Mouse (Mus musculus): ENCODE data around the gene a. TPM values are rescaled to one million over a fixed set of nuclear protein-coding genes. Genes with fewer than 3 reads are reported as not detected.

a gene
- polyA plus RNA-seq (2015; fragmentation: Nextera tagmentation; extraction: Ambion mirVana): not detected in 2 replicates

DNA sequence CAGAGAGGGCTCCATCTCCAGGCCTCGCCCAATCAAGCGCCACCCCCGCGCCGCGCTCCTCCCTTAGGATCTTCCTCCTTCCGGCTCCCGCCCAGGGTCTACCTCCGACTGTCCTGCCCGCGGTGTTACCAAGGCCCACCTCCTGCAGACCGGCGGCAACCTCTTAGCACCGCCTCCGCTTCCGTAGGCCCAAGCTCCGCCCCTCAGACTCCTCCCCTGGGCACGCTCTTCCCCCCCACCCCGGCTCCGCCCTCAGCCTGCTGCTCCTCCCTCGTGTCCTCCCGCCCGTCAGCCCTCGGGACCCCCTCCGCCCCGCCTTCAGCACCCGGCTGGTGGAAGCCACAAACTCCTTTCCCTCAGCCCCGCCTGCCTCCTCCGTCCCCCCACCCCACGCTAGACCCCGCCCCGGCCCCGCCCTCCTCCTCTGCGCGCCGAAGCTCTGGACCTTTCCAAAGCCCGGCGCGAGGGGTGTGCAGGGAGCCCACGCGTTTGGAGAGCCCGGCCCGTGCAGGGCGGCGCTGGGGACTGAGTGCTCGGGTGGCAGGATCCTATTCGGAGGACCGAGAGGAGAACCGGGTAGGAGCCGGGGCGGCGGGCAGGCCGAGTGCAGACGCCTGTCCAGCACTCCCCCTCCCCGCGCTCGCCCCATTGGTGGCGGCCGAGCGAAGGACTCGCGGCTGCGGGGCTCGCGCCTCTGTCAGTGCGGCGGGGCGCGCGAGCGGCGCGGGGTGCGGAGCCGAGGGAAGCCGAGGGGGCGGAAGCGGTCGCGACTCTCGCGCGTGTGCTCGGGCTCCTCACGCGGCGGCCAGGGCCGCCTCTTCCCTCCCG lies at the start of gene a, which contains the start of gene Raly:
a (plus strand) TSS at position 747 of the 828 bp plus-strand sequence.
Raly (plus strand) TSS at position 441 of the 828 bp plus-strand sequence.
- H3K4me2 ChIP-seq (ENCODE audit: low read depth, low read length): peak within 1 kb of the TSS; percentile 74
- no peaks in the 10 kb centered on the region for H3K9me3 ChIP-seq (ENCODE audit: control insufficient read depth, low read length)
- under 1% methylated on average over 63 of the region's 89 CpGs for WGBS
- peak within 1 kb of the TSS; percentile 83 for H3K4me3 ChIP-seq (ENCODE audit: low read length)
- ATAC-seq (ENCODE audit: low read depth): peak; percentile 97
- H3K4me1 ChIP-seq (replicated peaks; ENCODE audit: control insufficient read depth, insufficient read depth, low read length): peaks cover 26% of the 10 kb centered on the region
- peak within 1 kb of the TSS; percentile 98 for H3K9ac ChIP-seq (ENCODE audit: low read length)
- H3K27me3 ChIP-seq (ENCODE audit: control insufficient read depth, insufficient read depth, low read depth, low read length): no peaks in the 10 kb centered on the region
- H3K27ac ChIP-seq (ENCODE audit: low read length): peak within 1 kb of the TSS; percentile 99
- no peaks in the 10 kb centered on the region for H3K36me3 ChIP-seq (ENCODE audit: control insufficient read depth, insufficient read depth, low read length)

DNA sequence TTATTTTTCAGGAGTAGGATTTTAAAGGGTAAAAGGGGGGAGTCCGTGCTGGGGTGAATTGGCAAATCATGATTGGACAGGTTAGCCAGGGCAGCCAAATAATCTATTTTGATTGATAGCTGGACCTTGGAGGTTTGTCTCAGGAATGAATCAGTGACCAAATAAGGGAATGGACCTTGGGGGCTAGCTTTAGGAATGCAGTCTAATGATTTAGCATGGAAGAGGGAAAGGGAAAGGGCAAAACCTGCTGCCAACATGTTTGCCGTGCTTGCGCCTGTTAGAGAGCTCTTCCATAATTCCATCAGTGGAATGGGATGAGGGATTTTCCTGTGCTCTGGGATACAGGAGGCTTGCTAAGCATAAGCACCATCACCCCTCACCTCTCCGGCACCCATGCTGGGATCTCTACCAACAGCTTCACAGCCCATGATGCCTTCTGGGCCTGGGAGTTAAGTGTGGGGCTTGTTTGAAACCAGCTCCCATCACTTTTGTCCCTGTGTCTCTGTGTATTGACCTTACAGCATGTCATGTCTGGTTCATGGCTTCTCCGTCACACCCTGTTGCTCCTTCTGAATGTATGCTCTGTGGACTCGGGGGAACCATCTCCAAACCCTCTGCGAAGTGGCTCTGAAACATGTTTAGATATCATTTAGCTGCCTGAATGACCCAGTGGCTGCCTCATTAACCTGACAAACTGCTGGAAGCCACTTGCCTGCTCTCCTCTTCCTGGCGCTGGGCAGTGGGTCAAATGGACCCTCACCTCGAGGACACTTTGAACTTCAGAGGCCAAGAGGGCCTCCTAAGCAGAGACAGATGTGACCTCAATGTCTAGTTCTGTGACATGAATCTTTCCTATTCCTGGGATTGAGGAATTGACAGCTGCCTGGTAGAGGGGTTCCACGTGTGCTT lies 48.0 kb upstream of the a start:
- no peak overlapping the region for H3K27ac ChIP-seq (ENCODE audit: low read length)
- H3K27me3 ChIP-seq (ENCODE audit: control insufficient read depth, insufficient read depth, low read depth, low read length): no peaks in the 10 kb centered on the region
- ATAC-seq (ENCODE audit: low read depth): no peak
- no peak overlapping the region for H3K4me3 ChIP-seq (ENCODE audit: low read length)
- H3K4me2 ChIP-seq (ENCODE audit: low read depth, low read length): no peak overlapping the region
- no peaks in the 10 kb centered on the region for H3K36me3 ChIP-seq (ENCODE audit: control insufficient read depth, insufficient read depth, low read length)
- H3K4me1 ChIP-seq (replicated peaks; ENCODE audit: control insufficient read depth, insufficient read depth, low read length): no peaks in the 10 kb centered on the region
- no peaks in the 10 kb centered on the region for H3K9me3 ChIP-seq (ENCODE audit: control insufficient read depth, low read length)
- H3K9ac ChIP-seq (ENCODE audit: low read length): no peak overlapping the region
- WGBS: 64% methylated on average over 10 of the region's 10 CpGs

DNA sequence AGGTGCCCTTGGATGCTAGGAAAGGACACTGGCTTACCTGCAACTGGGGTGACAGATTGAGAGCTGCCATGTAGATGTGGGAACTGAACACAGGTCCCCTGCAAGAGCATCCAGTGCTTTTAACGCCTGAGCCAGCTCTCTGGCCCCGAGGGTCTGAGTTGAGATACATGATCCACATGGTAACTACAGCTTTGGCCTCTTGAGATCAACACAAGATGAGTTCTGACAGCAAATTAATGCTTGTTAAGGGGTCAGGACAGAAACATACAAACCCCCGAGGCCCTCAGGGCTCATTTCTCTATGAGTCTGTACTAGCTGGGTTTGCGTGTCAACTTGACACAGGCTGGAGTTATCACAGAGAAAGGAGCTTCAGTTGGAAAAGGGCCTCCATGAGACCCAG lies 47.3 kb upstream of the a start:
- Histone ChIP-seq H3K9me3 (ENCODE audit: control insufficient read depth, low read length) (no peaks in the 10 kb centered on the region), H3K4me3 (ENCODE audit: low read length) (no peak overlapping the region), H3K36me3 (ENCODE audit: control insufficient read depth, insufficient read depth, low read length) (no peaks in the 10 kb centered on the region), H3K27ac (ENCODE audit: low read length) (no peak overlapping the region), H3K9ac (ENCODE audit: low read length) (no peak overlapping the region), H3K4me1 (replicated peaks; ENCODE audit: control insufficient read depth, insufficient read depth, low read length) (no peaks in the 10 kb centered on the region), H3K27me3 (ENCODE audit: control insufficient read depth, insufficient read depth, low read depth, low read length) (no peaks in the 10 kb centered on the region), H3K4me2 (ENCODE audit: low read depth, low read length) (no peak overlapping the region)
- 68% methylated on average over 4 of the region's 4 CpGs for WGBS
- ATAC-seq (ENCODE audit: low read depth): no peak

DNA sequence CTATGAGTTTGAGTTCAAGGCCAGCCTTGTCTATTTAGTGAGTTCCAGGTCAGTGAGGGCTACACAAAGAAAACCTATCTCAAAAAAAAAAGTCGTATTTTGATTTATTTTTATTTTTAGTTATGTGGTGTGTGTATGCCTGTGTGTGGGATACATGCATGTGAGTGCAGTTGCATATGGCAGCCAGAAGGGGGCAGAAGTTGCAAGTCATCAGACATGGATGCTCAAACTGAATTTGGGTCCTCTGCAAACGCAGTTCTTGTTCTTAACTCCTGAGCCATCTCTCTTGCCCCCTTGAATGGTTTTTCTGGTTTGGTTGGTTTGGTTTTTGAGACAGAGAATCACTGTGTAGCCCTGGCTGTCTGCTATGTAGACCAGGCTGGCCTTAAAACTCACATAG lies 42.8 kb upstream of the a start:
- no peaks in the 10 kb centered on the region for H3K27me3 ChIP-seq (ENCODE audit: control insufficient read depth, insufficient read depth, low read depth, low read length)
- no peaks in the 10 kb centered on the region for H3K9me3 ChIP-seq (ENCODE audit: control insufficient read depth, low read length)
- no peak overlapping the region for H3K4me3 ChIP-seq (ENCODE audit: low read length)
- peaks cover 6% of the 10 kb centered on the region; the same call in 1 of the 2 replicates for H3K4me1 ChIP-seq (replicated peaks; ENCODE audit: control insufficient read depth, insufficient read depth, low read length)
- no peak overlapping the region for H3K9ac ChIP-seq (ENCODE audit: low read length)
- H3K4me2 ChIP-seq (ENCODE audit: low read depth, low read length): no peak overlapping the region
- H3K36me3 ChIP-seq (ENCODE audit: control insufficient read depth, insufficient read depth, low read length): no peaks in the 10 kb centered on the region
- ATAC-seq (ENCODE audit: low read depth): no peak
- H3K27ac ChIP-seq (ENCODE audit: low read length): no peak overlapping the region
- 83% methylated on average over 2 of the region's 2 CpGs for WGBS

DNA sequence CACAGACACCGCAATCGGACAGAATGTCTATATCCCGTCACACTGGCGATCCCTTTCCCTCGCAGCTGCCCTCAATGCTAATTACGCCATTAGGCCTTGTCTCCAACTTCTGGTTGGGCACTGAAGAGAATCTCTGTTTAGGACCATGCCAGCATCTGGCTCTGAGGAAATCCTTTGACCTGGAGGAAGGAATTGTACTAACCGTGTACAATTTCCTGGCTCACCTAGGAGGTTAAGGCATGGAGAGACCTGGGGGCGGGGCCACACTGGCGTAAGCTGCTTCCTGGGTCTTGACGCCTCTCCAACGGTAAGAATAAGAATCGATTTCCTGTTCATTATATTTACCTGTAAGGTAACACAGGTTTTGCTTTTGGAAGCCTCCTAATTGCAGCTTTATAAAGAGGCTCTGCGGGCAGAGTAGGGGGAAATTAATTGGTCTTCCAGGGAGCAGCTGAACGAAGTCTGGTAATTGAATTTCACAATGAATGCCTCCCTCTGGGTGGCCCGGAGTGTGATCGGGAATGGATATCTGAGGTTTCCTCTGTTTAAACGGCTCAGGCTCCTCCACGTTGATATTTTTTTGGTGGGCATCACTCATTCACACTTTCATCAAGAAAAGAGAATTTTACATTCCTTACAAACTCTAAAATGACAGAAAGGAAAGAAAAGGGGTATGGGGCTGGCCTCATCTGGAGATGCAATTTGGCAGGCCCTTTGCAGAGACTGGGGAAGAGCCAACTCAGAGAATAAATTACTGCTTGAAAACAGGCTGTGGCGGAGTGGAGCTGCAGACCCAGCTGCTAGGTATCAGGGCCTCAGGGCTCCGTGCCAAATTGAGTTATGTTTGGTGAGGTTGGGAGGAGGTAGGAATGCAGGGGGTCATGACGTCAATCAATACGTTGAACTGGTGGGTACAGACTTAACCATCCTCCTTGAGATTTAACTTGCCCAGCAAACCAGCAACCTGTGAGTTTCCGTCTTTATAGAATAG lies 41.9 kb upstream of the a start:
- Histone ChIP-seq H3K4me3 (ENCODE audit: low read length) (no peak overlapping the region), H3K27me3 (ENCODE audit: control insufficient read depth, insufficient read depth, low read depth, low read length) (no peaks in the 10 kb centered on the region), H3K9me3 (ENCODE audit: control insufficient read depth, low read length) (no peaks in the 10 kb centered on the region), H3K4me1 (replicated peaks; ENCODE audit: control insufficient read depth, insufficient read depth, low read length) (peaks cover 6% of the 10 kb centered on the region; the same call in 1 of the 2 replicates), H3K9ac (ENCODE audit: low read length) (no peak overlapping the region), H3K36me3 (ENCODE audit: control insufficient read depth, insufficient read depth, low read length) (no peaks in the 10 kb centered on the region), H3K4me2 (ENCODE audit: low read depth, low read length) (no peak overlapping the region; the same call in 1 of the 2 replicates), H3K27ac (ENCODE audit: low read length) (no peak overlapping the region)
- ATAC-seq (ENCODE audit: low read depth): peak; percentile 73
- WGBS: 56% methylated on average over 23 of the region's 23 CpGs

DNA sequence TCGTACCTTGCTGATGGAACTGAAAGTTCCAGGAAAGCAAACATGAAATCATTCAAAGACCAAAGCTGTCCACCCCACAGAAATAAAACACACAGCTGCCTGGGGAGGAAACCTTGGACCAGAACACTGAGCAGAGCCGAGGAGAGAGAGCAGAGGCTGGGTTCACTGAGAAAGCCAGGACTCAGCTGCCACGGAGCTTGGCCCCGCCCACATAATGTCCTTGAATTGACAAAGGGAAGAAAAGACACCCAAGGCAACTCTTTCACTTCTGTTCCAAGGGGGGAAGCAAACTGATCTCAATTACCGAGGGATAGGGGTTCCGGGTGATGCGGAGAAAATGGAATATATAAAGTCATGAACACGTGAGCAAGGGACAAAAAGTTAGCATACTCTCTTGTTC lies 39.3 kb upstream of the a start:
- Histone ChIP-seq H3K36me3 (ENCODE audit: control insufficient read depth, insufficient read depth, low read length) (no peaks in the 10 kb centered on the region), H3K4me1 (replicated peaks; ENCODE audit: control insufficient read depth, insufficient read depth, low read length) (peaks cover 6% of the 10 kb centered on the region; the same call in 1 of the 2 replicates), H3K4me3 (ENCODE audit: low read length) (no peak overlapping the region), H3K27ac (ENCODE audit: low read length) (no peak overlapping the region), H3K9ac (ENCODE audit: low read length) (no peak overlapping the region), H3K9me3 (ENCODE audit: control insufficient read depth, low read length) (no peaks in the 10 kb centered on the region), H3K27me3 (ENCODE audit: control insufficient read depth, insufficient read depth, low read depth, low read length) (no peaks in the 10 kb centered on the region), H3K4me2 (ENCODE audit: low read depth, low read length) (no peak overlapping the region)
- no peak for ATAC-seq (ENCODE audit: low read depth)
- WGBS: 58% methylated on average over 8 of the region's 8 CpGs

DNA sequence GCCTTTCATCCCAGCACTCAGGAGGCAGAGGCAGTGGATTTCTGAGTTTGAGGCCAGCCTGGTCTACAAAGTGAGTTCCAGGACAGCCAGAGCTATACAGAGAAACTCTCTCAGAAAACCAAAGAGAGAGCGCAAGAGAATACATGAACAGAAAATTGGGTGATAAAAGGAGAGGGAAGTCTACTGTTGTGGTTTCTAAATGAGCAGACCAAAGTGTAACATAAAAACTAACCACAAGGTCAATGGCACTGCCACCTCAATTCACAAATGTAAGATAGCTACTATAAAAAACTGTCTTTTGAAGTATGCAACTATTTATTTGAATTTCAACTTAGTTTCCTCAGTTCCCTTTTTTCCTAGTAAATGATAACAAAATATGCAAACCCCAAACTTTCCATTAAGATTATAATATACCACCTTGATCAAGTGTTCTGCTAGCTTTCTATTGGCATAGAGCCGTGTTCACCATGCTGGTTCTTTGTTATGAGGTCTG lies 37.1 kb upstream of the a start:
- H3K4me2 ChIP-seq (ENCODE audit: low read depth, low read length): no peak overlapping the region
- WGBS: 80% methylated on average over 2 of the region's 2 CpGs
- no peak overlapping the region for H3K4me3 ChIP-seq (ENCODE audit: low read length)
- H3K9me3 ChIP-seq (ENCODE audit: control insufficient read depth, low read length): no peaks in the 10 kb centered on the region
- no peak overlapping the region for H3K9ac ChIP-seq (ENCODE audit: low read length)
- ATAC-seq (ENCODE audit: low read depth): no peak
- H3K4me1 ChIP-seq (replicated peaks; ENCODE audit: control insufficient read depth, insufficient read depth, low read length): peaks cover 5% of the 10 kb centered on the region; the same call in 1 of the 2 replicates
- H3K27me3 ChIP-seq (ENCODE audit: control insufficient read depth, insufficient read depth, low read depth, low read length): no peaks in the 10 kb centered on the region
- no peaks in the 10 kb centered on the region for H3K36me3 ChIP-seq (ENCODE audit: control insufficient read depth, insufficient read depth, low read length)
- no peak overlapping the region for H3K27ac ChIP-seq (ENCODE audit: low read length)

DNA sequence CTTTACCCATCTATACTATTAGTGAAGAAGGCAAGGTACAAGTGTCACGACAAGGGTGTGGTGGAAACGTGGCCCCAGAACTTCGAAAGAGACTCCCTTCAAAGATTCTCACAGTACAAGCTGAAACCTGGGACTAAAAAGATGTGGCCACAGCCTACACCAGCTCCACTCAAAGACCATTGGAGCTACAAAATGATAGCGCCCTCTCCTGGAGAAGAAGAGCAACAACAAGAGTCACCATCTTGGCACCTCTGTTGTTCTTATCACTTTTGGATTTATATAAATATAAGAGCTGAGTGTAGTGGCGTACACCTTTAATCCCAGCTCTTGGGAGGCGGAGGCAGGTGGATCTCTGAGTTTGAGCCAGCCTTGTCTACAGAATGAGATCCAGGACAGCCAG lies 35.4 kb upstream of the a start:
- Histone ChIP-seq H3K4me2 (ENCODE audit: low read depth, low read length) (no peak overlapping the region), H3K9me3 (ENCODE audit: control insufficient read depth, low read length) (no peaks in the 10 kb centered on the region), H3K4me1 (replicated peaks; ENCODE audit: control insufficient read depth, insufficient read depth, low read length) (no peaks in the 10 kb centered on the region; the same call in 1 of the 2 replicates), H3K9ac (ENCODE audit: low read length) (no peak overlapping the region), H3K4me3 (ENCODE audit: low read length) (no peak overlapping the region), H3K36me3 (ENCODE audit: control insufficient read depth, insufficient read depth, low read length) (no peaks in the 10 kb centered on the region), H3K27me3 (ENCODE audit: control insufficient read depth, insufficient read depth, low read depth, low read length) (no peaks in the 10 kb centered on the region), H3K27ac (ENCODE audit: low read length) (no peak overlapping the region)
- WGBS: 62% methylated on average over 6 of the region's 6 CpGs
- ATAC-seq (ENCODE audit: low read depth): no peak
